Mouse (Mus musculus) embryonic facial prominence, embryonic 14.5 days (tissue): ENCODE measurements around the gene Fads1. TPM values are rescaled to one million over a fixed set of nuclear protein-coding genes. Genes with fewer than 3 reads are reported as not detected.
A peak's percentile ranks its signal among the peaks of the same experiment; 100 is the strongest.

Experiments used
- ATAC-seq: fragments of 200-750 bp; cut with Nextera tagmentation; 2 replicates; pipeline ENCODE4 v1.8.0; 2017; ENCODE audit warnings: low read depth, moderate number of reproducible peaks, moderate TSS enrichment
- DNase-seq: peaks from one replicate; pipeline ENCODE4 v3.0.0-alpha.2; 2015; ENCODE audit warnings: low spot score
- H3K27ac ChIP-seq: fragments of 300-500 bp; sonication (generic); replicated peaks from 2 replicates; pipeline ENCODE4 v1.5.1; 2014; ENCODE audit warnings: low read depth, mild to moderate bottlenecking, low read length, moderate library complexity
- H3K27me3 ChIP-seq: fragments of 300-500 bp; sonication (generic); replicated peaks from 2 replicates; pipeline ENCODE4 v1.6.1; 2014; ENCODE audit warnings: low read length; ENCODE audit not compliant: control insufficient read depth, insufficient read depth
- H3K36me3 ChIP-seq: fragments of 300-500 bp; sonication (generic); 2 replicates; pipeline ENCODE4 v1.6.1; 2014; ENCODE audit warnings: low read length, mixed read lengths; ENCODE audit not compliant: control insufficient read depth, insufficient read depth
- H3K4me1 ChIP-seq: fragments of 300-500 bp; sonication (generic); 2 replicates; pipeline ENCODE4 v1.6.1; 2014; ENCODE audit warnings: antibody characterized with exemption, low read length; ENCODE audit not compliant: control insufficient read depth, insufficient read depth
- H3K4me2 ChIP-seq: fragments of 300-500 bp; sonication (generic); 2 replicates; pipeline ENCODE4 v1.6.1; 2014; ENCODE audit warnings: low read depth, mild to moderate bottlenecking, low read length, moderate library complexity, mixed read lengths
- H3K4me3 ChIP-seq: fragments of 300-500 bp; sonication (generic); 2 replicates; pipeline ENCODE4 v1.5.1; 2014; ENCODE audit warnings: low read depth, mild to moderate bottlenecking, low read length
- H3K9ac ChIP-seq: fragments of 300-500 bp; sonication (generic); 2 replicates; pipeline ENCODE4 v1.6.1; 2014; ENCODE audit warnings: low read depth, mild to moderate bottlenecking, low read length, moderate library complexity, mixed read lengths
- H3K9me3 ChIP-seq: fragments of 300-500 bp; sonication (generic); 2 replicates; pipeline ENCODE4 v1.6.1; 2016; ENCODE audit warnings: low read length; ENCODE audit not compliant: control insufficient read depth
- WGBS: fragments of 180-500 bp; shearing (Covaris S2); extraction: QIAGEN DNeasy Blood & Tissue Kit; methylation state at CpG from one replicate; pipeline ENCODE4 v1.1.7; 2014; 5-methylcytosine and 5-hydroxymethylcytosine counted together
- polyA plus RNA-seq: library from polyadenylated mRNA; unstranded; fragments of >200 nt; fragmentation: Nextera tagmentation; extraction: Ambion mirVana; gene quantifications from 2 replicates; pipeline ENCODE4 v1.2.1, GENCODE M21; 2014

Fads1 gene
- polyA plus RNA-seq, 1 experiment from 2014 or later = 73.6 TPM

GRCm38 (mm10) chr19:10194337-10194736, 11.6 kb downstream of the Fads1 start:
- Histone ChIP-seq H3K9ac (no peak overlapping the region), H3K27ac (no peak overlapping the region), H3K4me2 (no peak overlapping the region), H3K9me3 (no peaks in the 10 kb centered on the region), H3K4me3 (no peak overlapping the region), H3K27me3 (no peaks in the 10 kb centered on the region), H3K36me3 (peaks cover 74% of the 10 kb centered on the region), H3K4me1 (no peaks in the 10 kb centered on the region)
- ATAC-seq = no peak
- WGBS = 86% methylated on average over 11 of the region's 11 CpGs
- no peak for DNase-seq

GRCm38 (mm10) chr19:10195252-10195651, 12.6 kb downstream of the Fads1 start:
- ATAC-seq (no peak), DNase-seq (no peak)
- WGBS = 75% methylated on average over 5 of the region's 5 CpGs
- Histone ChIP-seq H3K27ac (0 out of 2 replicates have a peak overlapping the region, but pooled peaks have one; percentile 15), H3K36me3 (peaks cover 74% of the 10 kb centered on the region), H3K4me1 (no peaks in the 10 kb centered on the region), H3K9me3 (no peaks in the 10 kb centered on the region), H3K4me3 (no peak overlapping the region), H3K27me3 (no peaks in the 10 kb centered on the region), H3K4me2 (no peak overlapping the region), H3K9ac (no peak overlapping the region)

- Histone ChIP-seq H3K4me2 (no peak overlapping the region), H3K27me3 (no peaks in the 10 kb centered on the region), H3K4me1 (no peaks in the 10 kb centered on the region), H3K9me3 (no peaks in the 10 kb centered on the region), H3K36me3 (peaks cover 71% of the 10 kb centered on the region), H3K9ac (no peak overlapping the region), H3K4me3 (no peak overlapping the region), H3K27ac (no peak overlapping the region)
- ATAC-seq = no peak
- no peak for DNase-seq
- WGBS = 86% methylated on average over 4 of the region's 4 CpGs
Measured at GRCm38 (mm10) chr19:10197130-10197529, 14.4 kb downstream of the Fads1 start.

GRCm38 (mm10) chr19:10198286-10198685, 15.6 kb downstream of the Fads1 start:
- ATAC-seq = no peak
- Histone ChIP-seq H3K4me1 (no peaks in the 10 kb centered on the region), H3K4me2 (no peak overlapping the region), H3K27ac (no peak overlapping the region), H3K9me3 (no peaks in the 10 kb centered on the region), H3K9ac (no peak overlapping the region), H3K4me3 (no peak overlapping the region), H3K36me3 (peaks cover 59% of the 10 kb centered on the region), H3K27me3 (no peaks in the 10 kb centered on the region)
- DNase-seq = no peak
- 90% methylated on average over 2 of the region's 2 CpGs for WGBS

GRCm38 (mm10) chr19:10198723-10199122, 16.0 kb downstream of the Fads1 start:
- Histone ChIP-seq H3K27ac (no peak overlapping the region), H3K27me3 (no peaks in the 10 kb centered on the region), H3K9me3 (no peaks in the 10 kb centered on the region), H3K9ac (no peak overlapping the region), H3K36me3 (peaks cover 55% of the 10 kb centered on the region), H3K4me3 (no peak overlapping the region), H3K4me1 (no peaks in the 10 kb centered on the region), H3K4me2 (no peak overlapping the region)
- ATAC-seq (peak; percentile 45; the same call in 1 of the 2 replicates), DNase-seq (peak; percentile 88)
- WGBS = 25% methylated on average over 3 of the region's 3 CpGs

GRCm38 (mm10) chr19:10203146-10203847, 20.6 kb downstream of the Fads1 start:
- DNase-seq = no peak
- peak overlapping the region; percentile 84 for H3K27ac ChIP-seq
- peak overlapping the region; percentile 80 for H3K4me2 ChIP-seq
- peak overlapping the region; percentile 78 for H3K4me3 ChIP-seq
- H3K9me3 ChIP-seq = no peaks in the 10 kb centered on the region
- peak; percentile 41 for ATAC-seq
- WGBS = 2% methylated on average over 23 of the region's 23 CpGs
- H3K4me1 ChIP-seq = no peaks in the 10 kb centered on the region
- H3K36me3 ChIP-seq = peaks cover 48% of the 10 kb centered on the region
- peak overlapping the region; percentile 89 for H3K9ac ChIP-seq
- no peaks in the 10 kb centered on the region for H3K27me3 ChIP-seq

GRCm38 (mm10) chr19:10203848-10204615, 21.3 kb downstream of the Fads1 start, which contains the start of the genes Tmem258 and Fen1:
TSS of gene Tmem258 (plus strand) at chr19:10204014.
TSS of gene Fen1 (minus strand) at chr19:10204169.
- no peaks in the 10 kb centered on the region for H3K27me3 ChIP-seq
- peak within 1 kb of the TSS; percentile 80 for H3K4me2 ChIP-seq
- under 1% methylated on average over 39 of the region's 40 CpGs for WGBS
- ATAC-seq (peak; percentile 95), DNase-seq (peak; percentile 95)
- H3K36me3 ChIP-seq = peaks cover 51% of the 10 kb centered on the region
- no peaks in the 10 kb centered on the region for H3K9me3 ChIP-seq
- H3K27ac ChIP-seq = peak within 1 kb of the TSS; percentile 84
- no peaks in the 10 kb centered on the region for H3K4me1 ChIP-seq
- peak within 1 kb of the TSS; percentile 78 for H3K4me3 ChIP-seq
- H3K9ac ChIP-seq = peak within 1 kb of the TSS; percentile 89

DNA sequence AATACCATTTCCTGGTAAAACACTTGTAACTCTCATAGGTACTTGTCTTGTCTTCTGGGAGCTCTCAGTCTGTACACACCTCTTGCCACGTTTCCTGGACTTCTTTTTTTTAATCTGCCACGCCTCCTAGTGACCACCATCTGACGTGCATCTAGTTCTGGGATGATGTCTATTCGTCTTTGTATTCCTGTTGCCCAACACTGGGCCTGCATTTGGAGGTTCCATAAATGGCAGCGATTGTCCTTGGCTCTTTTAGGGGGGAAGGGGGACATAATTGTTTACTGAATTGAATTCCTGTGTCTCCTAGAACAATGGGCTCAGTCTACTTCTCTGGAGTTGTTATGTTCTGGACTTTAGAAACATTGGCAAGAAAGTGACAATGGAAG, 21.9 kb downstream of the Fads1 start:
- Histone ChIP-seq H3K27ac (peak overlapping the region; percentile 84), H3K9me3 (no peaks in the 10 kb centered on the region), H3K4me3 (peak overlapping the region; percentile 78), H3K36me3 (peaks cover 51% of the 10 kb centered on the region), H3K4me2 (peak overlapping the region; percentile 80), H3K27me3 (no peaks in the 10 kb centered on the region), H3K4me1 (no peaks in the 10 kb centered on the region), H3K9ac (peak overlapping the region; percentile 89)
- WGBS = 2% methylated on average over 5 of the region's 5 CpGs
- DNase-seq (peak; percentile 67), ATAC-seq (0 out of 2 replicates have a peak, but pooled peaks have one; percentile 42)
